In genomic region chr19:41264331-41264799, GRCm38 (mm10) we compare ENCODE assay signal across 8 mouse cellular contexts. TPM values are rescaled to one million over a fixed set of nuclear protein-coding genes. Genes with fewer than 3 reads are reported as not detected.
DNase-seq lines count a peak whose midpoint lies in the region; ATAC-seq and TF ChIP-seq lines count a peak whose summit lies in the region.

No protein-coding gene starts in this region.

- intact Hi-C loops in left cerebral cortex, adult 2 months (cut with DNase I) = loop anchor here (1.0 kb wide), 1 partner anchor 218 kb away; the partner anchor contains the start of gene Lcor

- H3K9me3 ChIP-seq in forebrain, embryonic 16.5 days (ENCODE audit: control insufficient read depth, low read length) = no peaks in the 10 kb centered on the region
- H3K9me3 ChIP-seq in liver, embryonic 16.5 days (replicated peaks; ENCODE audit: control insufficient read depth, low read length) = no peaks in the 10 kb centered on the region

- H3K27ac ChIP-seq in left cerebral cortex, adult 2 months = peak overlapping the region; percentile 98
- peak overlapping the region; percentile 96 for H3K27ac ChIP-seq in forebrain, embryonic 16.5 days (ENCODE audit: low read length)
- H3K27ac ChIP-seq in liver, embryonic 16.5 days (ENCODE audit: low read length) = peak overlapping the region; percentile 94

- no peaks in the 10 kb centered on the region for H3K27me3 ChIP-seq in forebrain, embryonic 16.5 days (replicated peaks; ENCODE audit: control insufficient read depth, insufficient read depth, low read length)
- no peaks in the 10 kb centered on the region for H3K27me3 ChIP-seq in liver, embryonic 16.5 days (ENCODE audit: control insufficient read depth, insufficient read depth, low read depth, low read length)

- no peak; the same call in 1 of the 2 replicates for ATAC-seq in forebrain, embryonic 16.5 days
- ATAC-seq in liver, embryonic 16.5 days (ENCODE audit: low read depth) = no peak

- H3K9ac ChIP-seq in forebrain, embryonic 16.5 days (replicated peaks; ENCODE audit: low read depth, low read length) = peak overlapping the region; percentile 97
- peak overlapping the region; percentile 92 for H3K9ac ChIP-seq in liver, embryonic 16.5 days (ENCODE audit: low read depth, low read length)

- H3K4me1 ChIP-seq in forebrain, embryonic 16.5 days (replicated peaks; ENCODE audit: control insufficient read depth, insufficient read depth, low read length) = peaks cover 32% of the 10 kb centered on the region
- H3K4me1 ChIP-seq in liver, embryonic 16.5 days (ENCODE audit: control insufficient read depth, low read depth, low read length) = peaks cover 24% of the 10 kb centered on the region

- TF ChIP-seq CTCF in left cerebral cortex, adult 2 months (IDR thresholded peaks at IDR 0.05) = no peak

- H3K4me2 ChIP-seq in forebrain, embryonic 16.5 days (ENCODE audit: low read length) = peak overlapping the region; percentile 87
- H3K4me2 ChIP-seq in liver, embryonic 16.5 days (ENCODE audit: low read depth, low read length) = peak overlapping the region; percentile 87

- H3K4me3 ChIP-seq in left cerebral cortex, adult 2 months = peak overlapping the region; percentile 95
- H3K4me3 ChIP-seq in forebrain, embryonic 16.5 days (replicated peaks; ENCODE audit: low read length) = peak overlapping the region; percentile 92
- peak overlapping the region; percentile 91 for H3K4me3 ChIP-seq in liver, embryonic 16.5 days (ENCODE audit: low read depth, low read length)

- no peaks in the 10 kb centered on the region for H3K36me3 ChIP-seq in forebrain, embryonic 16.5 days (ENCODE audit: control insufficient read depth, insufficient read depth)
- H3K36me3 ChIP-seq in liver, embryonic 16.5 days (ENCODE audit: control insufficient read depth, insufficient read depth) = no peaks in the 10 kb centered on the region

- DNase-seq in left cerebral cortex, adult 2 months (ENCODE audit: extremely low spot score in 1 of 2, low spot score in 2 of 2) = no peak
- DNase-seq in left cerebral cortex, adult 18-20 months (ENCODE audit: low spot score in 2 of 2) = no peak
- DNase-seq in brain, adult 2 months (ENCODE audit: low read depth, low spot score) = peak; percentile 41
- no peak for DNase-seq in thymus, postnatal 36 days
- DNase-seq in adrenal gland, postnatal 14 days = no peak
- DNase-seq in right cerebral cortex, postnatal 36 days (ENCODE audit: low spot score in 2 of 2) = no peak

- WGBS in forebrain, embryonic 16.5 days = 27% methylated on average over 13 of the region's 13 CpGs
- WGBS in liver, embryonic 16.5 days (ENCODE audit: insufficient replicate concordance) = 13% methylated on average over 13 of the region's 13 CpGs

RNA-seq across cellular contexts. Expression of gene Tm9sf3, which starts 0.6 kb away (rescaled TPM):
- 100 to 1,000 TPM; 130 to 135 TPM for total RNA-seq in left cerebral cortex, adult 2 months (2021)
- total RNA-seq in left cerebral cortex, adult 18-20 months (2021) = 100 to 1,000 TPM; 130 TPM
- 88.7 and 104 TPM in 2 replicates for polyA plus RNA-seq in forebrain, embryonic 16.5 days (2015; fragmentation: Nextera tagmentation; extraction: Ambion mirVana)
- polyA plus RNA-seq in liver, embryonic 16.5 days (2015; fragmentation: Nextera tagmentation; extraction: Ambion mirVana) = 49.2 and 50.4 TPM in 2 replicates
- 155 and 156 TPM in 2 replicates for total RNA-seq in adrenal gland, postnatal 14 days (2021)

RNA-seq across cellular contexts. Expression of gene Tll2, which starts 57.7 kb away (rescaled TPM):
- under 1 TPM; 0.68 to 0.84 TPM for total RNA-seq in left cerebral cortex, adult 2 months (2021)
- total RNA-seq in left cerebral cortex, adult 18-20 months (2021) = under 1 TPM; 0.28 to 0.77 TPM
- 0.61 and 0.67 TPM in 2 replicates for polyA plus RNA-seq in forebrain, embryonic 16.5 days (2015; fragmentation: Nextera tagmentation; extraction: Ambion mirVana)
- polyA plus RNA-seq in liver, embryonic 16.5 days (2015; fragmentation: Nextera tagmentation; extraction: Ambion mirVana) = not detected in 2 replicates
- total RNA-seq in adrenal gland, postnatal 14 days (2021) = 0.49 TPM in 1 of 2 replicates, not detected in the other
